Mouse (Mus musculus) cerebellum, adult 2 months (tissue): ENCODE measurements around the gene Cacna2d4.

ENCODE experiments used
- CTCF ChIP-seq: fragments of 200-500 bp; IDR thresholded peaks from 2 replicates; pipeline ENCODE4 v1.5.1; 2011; ENCODE audit warnings: low read depth, mild to moderate bottlenecking, control low read depth, low read length, moderate library complexity, borderline replicate concordance; ENCODE audit not compliant: insufficient read depth
- POLR2A ChIP-seq: fragments of 200-500 bp; IDR thresholded peaks from 2 replicates; pipeline ENCODE4 v1.6.1; 2011; ENCODE audit warnings: low read length, control low read depth, borderline replicate concordance; ENCODE audit not compliant: insufficient read depth

- TF ChIP-seq CTCF, result peak; percentile 90
- TF ChIP-seq POLR2A, result no peak
These were observed 16.0 kb upstream of the Cacna2d4 start for GRCm38 (mm10) chr6:119220297-119220696.
